Mouse (Mus musculus) thymus, postnatal 0 days (tissue): ENCODE data around the gene Ebf1. TPM values are rescaled to one million over a fixed set of nuclear protein-coding genes. Genes with fewer than 3 reads are reported as not detected.

Experiments used
- DNase-seq: peaks from one replicate; pipeline ENCODE4 v3.0.0-alpha.2; 2015; ENCODE audit warnings: low spot score
- polyA plus RNA-seq: library from polyadenylated mRNA; unstranded; fragments of >200 nt; fragmentation: Nextera tagmentation; extraction: Ambion mirVana; gene quantifications from 2 replicates; pipeline ENCODE4 v1.2.1, GENCODE M21; 2015

Ebf1 gene
- polyA plus RNA-seq, 1 experiment from 2014 or later, result 4.1 TPM

- DNase-seq, result peak; percentile 85
These were observed 275.9 kb downstream of the Ebf1 start for GRCm38 (mm10) chr11:44892814-44893521.

- DNase-seq, result no peak
These were observed 276.9 kb downstream of the Ebf1 start for GRCm38 (mm10) chr11:44893986-44894385.

GRCm38 (mm10) chr11:44894798-44895197 is 277.7 kb downstream of the Ebf1 start:
- DNase-seq, result no peak

GRCm38 (mm10) chr11:44895893-44896292 is 278.8 kb downstream of the Ebf1 start:
- DNase-seq, result no peak

- DNase-seq, result no peak
These were observed 280.1 kb downstream of the Ebf1 start for GRCm38 (mm10) chr11:44897140-44897665.

- no peak for DNase-seq
These were observed 282.4 kb downstream of the Ebf1 start for GRCm38 (mm10) chr11:44899554-44899953.

- DNase-seq, result no peak
These were observed 282.8 kb downstream of the Ebf1 start for GRCm38 (mm10) chr11:44899965-44900364.

GRCm38 (mm10) chr11:44900496-44900895 is 283.4 kb downstream of the Ebf1 start:
- DNase-seq, result no peak

GRCm38 (mm10) chr11:44901715-44902114 is 284.6 kb downstream of the Ebf1 start:
- DNase-seq, result no peak

- no peak for DNase-seq
These were observed 285.0 kb downstream of the Ebf1 start for GRCm38 (mm10) chr11:44902165-44902564.

- no peak for DNase-seq
These were observed 287.0 kb downstream of the Ebf1 start for GRCm38 (mm10) chr11:44904121-44904520.

GRCm38 (mm10) chr11:44906456-44906855 is 289.3 kb downstream of the Ebf1 start:
- no peak for DNase-seq

- DNase-seq, result no peak
These were observed 294.6 kb downstream of the Ebf1 start for GRCm38 (mm10) chr11:44911765-44912164.

GRCm38 (mm10) chr11:44913806-44914205 is 296.7 kb downstream of the Ebf1 start:
- no peak for DNase-seq

GRCm38 (mm10) chr11:44917059-44917458 is 299.9 kb downstream of the Ebf1 start:
- no peak for DNase-seq

- no peak for DNase-seq
These were observed 306.0 kb downstream of the Ebf1 start for GRCm38 (mm10) chr11:44923138-44923537.

- DNase-seq, result no peak
These were observed 306.9 kb downstream of the Ebf1 start for GRCm38 (mm10) chr11:44923868-44924508.

GRCm38 (mm10) chr11:44924896-44925295 is 307.8 kb downstream of the Ebf1 start:
- peak; percentile 64 for DNase-seq

- DNase-seq, result no peak
These were observed 308.8 kb downstream of the Ebf1 start for GRCm38 (mm10) chr11:44925806-44926525.

GRCm38 (mm10) chr11:44928403-44928802 is 311.3 kb downstream of the Ebf1 start:
- no peak for DNase-seq

- DNase-seq, result no peak
These were observed 315.9 kb downstream of the Ebf1 start for GRCm38 (mm10) chr11:44932942-44933483.

- no peak for DNase-seq
These were observed 326.7 kb downstream of the Ebf1 start for GRCm38 (mm10) chr11:44943781-44944180.
